Mouse (Mus musculus) heart, postnatal 36 days (tissue): Measurements from ENCODE around the gene Sipa1l3. TPM values are rescaled to one million over a fixed set of nuclear protein-coding genes. Genes with fewer than 3 reads are reported as not detected.

Experiments
- DNase-seq, 2 experiments: peaks; one replicate each; pipeline ENCODE4 v3.0.0; 2021 to 2022
- intact Hi-C: fragments of 180-260 bp; cut with DNase I; formaldehyde crosslinking; loops from one replicate; pipeline ENCODE4 v1.15.1; 2025
- total RNA-seq, 2 experiments: library from RNA; stranded (reverse); gene quantifications; 2 replicates each; pipeline ENCODE4 v1.2.3; 2021

Sipa1l3 gene
- total RNA-seq, 2 experiments from 2014 or later: 8.4 to 9.7 TPM

DNA sequence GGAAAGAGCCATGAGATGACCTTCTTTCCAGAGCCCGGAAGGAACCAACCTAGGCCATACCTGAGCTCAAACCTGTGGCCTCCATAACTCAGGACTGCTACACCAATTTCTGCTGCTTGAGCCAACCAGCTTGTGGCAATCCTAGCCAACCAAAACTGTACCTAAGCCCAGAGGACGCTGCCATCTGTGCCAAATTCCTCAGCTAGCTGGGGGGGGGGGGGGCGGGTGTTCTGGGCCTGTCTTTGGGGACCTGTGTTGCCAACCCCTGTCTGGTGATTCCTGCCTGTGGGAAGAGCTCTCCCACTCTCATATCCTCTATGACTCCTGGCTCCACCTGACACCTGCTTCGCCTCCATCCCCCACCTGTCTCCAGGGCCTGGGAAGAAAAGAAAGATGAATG, 34.9 kb downstream of the Sipa1l3 start:
- intact Hi-C loops: no loop called here
- no peak for DNase-seq

- intact Hi-C loops: no loop called here
- no peak for DNase-seq
These were observed 36.9 kb downstream of the Sipa1l3 start for GRCm38 (mm10) chr7:29481345-29482155.

DNA sequence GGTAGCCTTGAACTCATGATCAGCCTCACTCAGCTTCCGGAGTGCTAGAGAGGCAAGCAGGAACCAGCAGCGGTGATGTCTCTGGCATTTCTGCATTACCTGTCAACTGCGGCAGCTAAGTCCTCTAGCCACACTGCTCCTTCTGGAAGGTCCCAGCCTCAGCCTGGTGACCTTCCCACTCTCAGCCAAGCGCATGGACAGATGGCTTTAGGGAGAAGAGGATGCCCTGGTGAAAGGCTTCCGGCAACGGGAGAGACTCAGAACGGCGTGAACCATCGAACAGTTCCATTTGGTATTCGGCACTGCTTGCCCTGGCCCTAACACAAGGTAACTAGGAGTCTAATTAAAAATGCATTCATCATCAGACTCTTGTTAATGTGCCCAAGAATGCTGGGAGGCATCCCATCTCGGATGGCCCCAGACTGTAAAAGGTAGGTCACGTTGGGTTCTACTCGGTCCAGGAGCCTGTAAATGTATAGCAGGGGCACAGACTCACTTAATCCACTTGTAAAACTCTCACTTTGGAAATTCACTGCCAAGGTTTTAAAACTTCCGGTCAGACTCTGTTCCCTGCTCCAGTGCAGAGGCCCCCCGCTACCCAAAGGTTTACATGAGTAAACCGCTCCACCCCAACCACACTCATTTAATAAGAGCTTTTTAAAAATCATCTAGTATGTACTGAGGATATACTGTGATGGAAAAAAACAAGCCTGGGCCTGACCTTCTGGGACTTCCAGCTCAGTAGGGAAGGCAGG, 37.7 kb downstream of the Sipa1l3 start:
- intact Hi-C loops: no loop called here
- no peak for DNase-seq

- intact Hi-C loops: no loop called here
- DNase-seq: no peak
These were observed 38.3 kb downstream of the Sipa1l3 start for GRCm38 (mm10) chr7:29480183-29480582.

DNA sequence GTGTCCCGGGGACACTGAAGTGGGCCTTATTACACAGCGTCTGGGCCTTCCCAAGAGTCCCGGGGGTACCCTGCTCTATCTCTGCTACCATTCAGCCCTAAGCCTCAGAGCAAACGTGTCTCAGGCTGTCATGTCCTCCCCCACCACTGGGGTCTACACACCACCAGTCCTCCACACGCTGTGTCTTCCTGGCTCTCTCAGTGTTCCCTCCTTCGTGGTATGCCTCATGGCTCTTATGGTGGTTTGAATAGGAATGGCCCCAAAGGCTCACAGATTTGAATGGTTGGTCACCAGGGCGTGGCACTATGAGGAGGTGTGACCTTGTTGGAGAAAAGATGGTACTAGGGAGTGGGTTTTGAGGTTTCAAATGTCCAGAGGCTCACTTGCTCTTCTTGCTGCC, 43.4 kb downstream of the Sipa1l3 start:
- intact Hi-C loops: no loop called here
- DNase-seq: no peak

DNA sequence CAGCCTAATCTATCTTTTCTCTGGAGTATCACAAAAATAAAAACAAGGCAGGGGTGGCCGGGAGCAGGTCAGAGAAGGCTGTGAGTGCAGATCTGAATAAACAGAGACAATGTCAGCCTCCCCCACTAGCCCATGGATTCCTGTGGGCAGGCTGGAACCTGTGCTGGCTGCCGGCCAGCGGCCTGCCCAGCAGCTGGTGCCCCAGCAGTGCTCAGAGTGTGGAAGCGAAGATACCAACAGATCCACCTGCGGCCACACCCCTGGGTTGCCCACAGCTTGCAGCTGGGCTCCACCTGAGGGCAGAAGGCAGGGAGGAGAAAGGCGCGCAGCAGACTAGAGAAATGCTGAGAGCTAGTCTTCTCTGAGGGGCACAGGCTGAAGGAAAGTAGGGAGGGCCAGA, 47.1 kb downstream of the Sipa1l3 start:
- DNase-seq: no peak
- intact Hi-C loops: no loop called here

DNA sequence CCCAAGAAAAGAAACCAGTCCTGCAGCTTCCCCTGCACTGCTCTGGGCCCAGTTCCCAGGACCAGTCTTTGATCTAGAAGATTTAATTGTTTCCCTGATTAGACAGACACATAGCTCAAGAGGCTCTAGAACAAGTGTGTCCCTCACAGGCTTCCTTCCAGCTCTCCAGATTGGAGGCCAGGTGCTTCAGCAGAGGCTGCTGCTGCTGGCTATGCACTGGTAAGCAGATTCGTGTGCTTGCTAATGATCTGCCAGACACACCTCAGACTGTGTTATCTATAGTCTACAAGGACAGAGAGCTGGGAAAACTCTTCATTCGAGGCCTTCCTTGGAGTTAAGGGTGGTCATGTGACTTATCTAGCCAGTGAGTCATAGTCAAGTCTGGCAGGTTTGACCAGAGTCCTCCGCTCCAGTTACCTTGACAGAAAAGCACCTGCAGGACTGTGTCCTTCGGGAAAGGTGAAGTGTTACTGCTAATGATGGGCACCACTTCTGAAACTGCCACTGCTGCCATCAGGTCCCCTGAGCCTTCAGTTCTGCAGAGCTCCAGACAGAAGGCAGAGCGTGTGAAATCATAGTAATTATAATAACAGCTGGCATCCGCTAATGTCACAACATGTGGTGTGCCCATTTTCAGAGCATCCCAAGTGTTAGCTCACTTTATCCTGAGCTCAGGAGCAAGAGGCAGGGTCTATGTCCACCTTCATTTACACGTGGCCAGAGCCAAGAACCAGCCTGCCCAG, 48.7 kb downstream of the Sipa1l3 start:
- intact Hi-C loops: no loop called here
- no peak for DNase-seq

- DNase-seq: no peak
- intact Hi-C loops: no loop called here
These were observed 49.8 kb downstream of the Sipa1l3 start for GRCm38 (mm10) chr7:29468593-29468992.

DNA sequence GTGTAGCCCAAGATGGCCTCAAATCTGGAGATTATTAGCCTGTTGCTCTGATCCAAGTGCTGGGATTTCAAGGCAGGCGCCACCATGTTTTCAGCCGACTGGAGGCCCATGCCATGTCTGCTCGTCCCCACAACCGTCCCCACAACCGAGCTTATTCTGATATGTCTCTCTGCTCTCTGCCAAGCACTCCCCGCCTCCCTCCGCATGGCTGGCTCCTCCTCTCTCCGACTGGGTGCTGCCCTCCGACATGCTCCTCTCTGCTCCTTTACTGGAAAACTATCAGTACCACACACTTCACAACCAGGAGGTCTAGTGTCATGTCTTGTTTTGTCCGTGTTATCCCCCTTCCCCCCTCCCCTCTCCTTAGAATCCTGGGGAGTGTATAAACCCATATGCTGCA, 51.9 kb downstream of the Sipa1l3 start:
- no peak for DNase-seq
- intact Hi-C loops: no loop called here

- no peak for DNase-seq
- intact Hi-C loops: no loop called here
These were observed 52.7 kb downstream of the Sipa1l3 start for GRCm38 (mm10) chr7:29465736-29466135.

DNA sequence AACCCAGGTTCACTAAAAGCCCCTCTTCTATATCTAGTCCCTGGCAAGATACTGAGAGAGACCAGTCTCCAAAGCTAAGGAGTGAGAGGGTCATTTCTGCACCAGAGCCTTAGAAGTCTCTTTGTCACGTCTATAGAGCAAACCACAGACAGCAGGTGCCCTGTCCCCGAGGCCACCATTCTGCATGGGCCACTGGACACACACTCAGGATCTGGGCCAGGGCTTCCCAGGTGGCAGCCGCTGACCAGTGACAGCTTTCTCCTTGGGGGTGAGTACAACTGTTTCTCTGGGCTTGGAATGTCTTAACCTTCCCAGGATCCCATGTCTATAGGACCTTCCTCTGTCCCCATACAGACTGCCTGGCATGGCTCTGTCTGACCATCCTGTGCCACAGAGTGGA, 55.6 kb downstream of the Sipa1l3 start:
- intact Hi-C loops: no loop called here
- no peak for DNase-seq

DNA sequence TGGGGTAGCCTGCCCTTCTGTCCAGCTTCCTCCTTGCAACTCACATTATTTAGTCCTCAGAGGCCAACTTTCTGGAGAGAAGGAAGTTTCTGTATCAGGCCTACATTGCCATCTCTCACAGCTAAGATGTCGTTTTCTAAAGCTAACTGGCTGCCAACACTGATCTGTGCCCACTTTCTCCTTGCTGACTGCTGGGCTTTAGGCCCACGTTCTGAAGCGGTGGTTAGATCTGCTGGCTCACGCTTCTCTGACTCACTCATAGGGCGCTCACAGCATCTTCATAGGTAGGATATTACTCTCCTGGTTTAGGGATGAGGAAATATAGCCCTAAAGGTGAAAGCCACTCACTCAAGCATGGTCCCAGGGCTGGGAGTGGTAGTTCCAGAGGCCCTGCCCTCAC, 56.3 kb downstream of the Sipa1l3 start:
- intact Hi-C loops: no loop called here
- DNase-seq: no peak

DNA sequence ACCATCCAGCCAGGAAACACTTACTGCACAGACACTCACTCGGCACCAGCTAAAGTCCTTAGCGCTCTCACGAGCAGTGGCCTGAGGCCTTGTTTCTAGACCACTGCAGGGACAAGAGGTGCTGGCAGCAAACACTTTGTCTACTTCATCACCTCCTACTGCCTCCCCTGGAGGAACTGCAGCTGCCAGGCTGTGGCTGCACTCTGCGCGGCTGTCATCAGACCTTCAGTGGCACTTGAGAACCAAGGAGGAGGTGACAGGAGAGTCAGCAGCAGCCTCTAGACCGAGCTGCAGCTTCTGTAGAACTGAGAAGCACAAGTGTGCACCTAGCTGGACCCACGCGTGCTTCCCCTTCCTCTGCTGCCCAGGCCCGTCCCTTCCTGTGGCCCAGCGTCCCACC, 56.9 kb downstream of the Sipa1l3 start:
- intact Hi-C loops: loop anchor here (2.0 kb wide), 1 partner anchor 55 kb away; no protein-coding TSS in a partner anchor
- no peak for DNase-seq

GRCm38 (mm10) chr7:29458889-29459740, 59.3 kb downstream of the Sipa1l3 start:
- intact Hi-C loops: no loop called here
- DNase-seq: no peak

DNA sequence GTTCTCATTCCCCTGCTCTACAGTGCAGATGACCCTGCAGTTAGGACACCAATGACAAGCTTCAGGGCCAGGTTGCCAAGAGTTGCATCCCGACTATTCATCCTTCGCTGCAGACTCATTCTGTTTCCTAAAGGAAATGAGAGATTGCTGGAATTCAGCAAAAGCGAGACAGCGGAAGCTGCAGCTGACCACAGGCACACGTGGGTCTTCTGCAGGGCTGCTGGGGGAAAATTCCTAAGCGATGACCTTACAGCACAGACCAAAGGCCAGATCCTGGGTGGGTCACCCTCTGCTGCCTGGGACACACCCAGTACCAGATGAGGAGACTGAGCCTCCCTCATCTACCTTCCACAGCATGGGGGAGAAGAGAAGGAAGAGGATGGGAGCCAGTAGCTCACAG, 60.7 kb downstream of the Sipa1l3 start:
- DNase-seq: peak in 1 of 2 experiments; percentile 41
- intact Hi-C loops: no loop called here

- intact Hi-C loops: no loop called here
- no peak for DNase-seq
These were observed 61.7 kb downstream of the Sipa1l3 start for GRCm38 (mm10) chr7:29456716-29457115.

DNA sequence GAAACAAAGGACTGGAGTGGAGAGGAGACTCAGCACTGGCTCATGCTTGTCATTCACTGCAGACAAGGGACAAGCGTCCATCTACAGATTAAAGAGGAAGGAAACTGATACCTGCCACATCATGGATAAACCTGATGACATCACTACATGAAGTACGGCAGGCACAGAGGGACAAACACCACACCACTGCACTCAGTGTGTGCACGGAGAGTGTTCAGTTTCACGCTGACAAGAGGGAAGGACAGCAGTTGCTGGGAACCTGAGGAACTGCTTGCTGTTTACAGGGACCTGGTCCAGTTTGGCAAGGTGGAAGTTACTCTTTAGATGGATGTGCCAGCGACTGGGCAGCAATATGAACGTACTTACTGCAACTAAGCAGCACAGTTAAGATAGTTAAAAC, 62.9 kb downstream of the Sipa1l3 start:
- intact Hi-C loops: no loop called here
- no peak for DNase-seq

GRCm38 (mm10) chr7:29454965-29455364, 63.5 kb downstream of the Sipa1l3 start:
- intact Hi-C loops: no loop called here
- no peak for DNase-seq

DNA sequence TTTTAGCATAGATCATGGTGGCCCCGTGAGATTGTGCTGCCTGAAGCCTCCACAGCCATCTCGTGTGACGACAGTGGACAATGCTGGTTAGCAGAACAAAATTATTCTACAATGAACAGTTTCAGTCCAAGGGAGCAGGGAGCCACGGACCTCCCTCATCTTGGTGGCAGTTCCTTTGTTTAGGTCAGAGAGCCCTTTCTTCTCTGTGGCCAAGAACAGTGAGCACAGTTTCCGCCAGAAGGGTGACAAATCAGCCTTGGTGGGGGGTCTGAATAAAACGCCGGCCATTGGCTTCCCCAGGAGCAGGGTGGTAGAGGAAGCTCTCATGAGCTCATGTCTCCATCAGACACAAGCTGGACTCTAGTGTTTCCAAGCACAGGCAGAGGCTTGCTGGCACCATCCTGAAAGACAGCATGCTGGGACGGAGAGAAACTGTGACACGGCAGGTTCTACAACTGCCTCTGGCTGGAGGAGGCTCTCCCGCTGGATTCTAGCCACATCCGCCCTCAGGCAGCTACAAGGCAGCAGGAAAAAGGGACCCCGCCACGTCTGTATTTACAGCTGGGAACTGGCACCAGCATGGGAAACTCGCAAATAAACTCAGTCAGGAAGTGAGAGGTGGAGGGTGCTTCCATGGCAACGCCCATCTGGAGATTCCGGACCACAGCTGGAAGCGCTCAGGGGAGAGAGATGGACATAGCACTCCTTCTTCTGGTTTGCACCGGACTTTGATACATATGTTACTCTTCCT, 65.3 kb downstream of the Sipa1l3 start:
- peak; percentile 68 to 74 for DNase-seq
- intact Hi-C loops: no loop called here

DNA sequence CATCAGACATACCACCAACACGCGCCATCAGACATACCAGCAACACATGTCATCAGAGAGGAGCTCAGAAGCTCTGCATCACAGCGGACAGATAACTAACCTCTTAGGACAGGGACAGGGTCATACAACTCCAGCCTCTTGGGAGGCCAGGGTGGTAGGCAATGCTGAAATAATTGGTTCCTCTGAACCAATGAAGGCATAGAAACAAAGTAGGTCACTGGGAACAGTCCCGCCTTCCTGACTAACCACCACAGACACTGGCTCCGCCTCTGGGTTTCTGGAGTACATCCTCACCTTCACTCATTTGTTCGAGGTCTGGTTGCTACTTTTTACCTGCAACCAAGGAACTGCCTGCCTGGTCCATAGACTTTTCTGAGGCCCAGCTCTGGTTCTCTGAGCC, 66.1 kb downstream of the Sipa1l3 start:
- no peak for DNase-seq
- intact Hi-C loops: no loop called here
